Mouse (Mus musculus) liver, adult 2 months (tissue): ENCODE data around the gene Atp2c2. TPM values are rescaled to one million over a fixed set of nuclear protein-coding genes. Genes with fewer than 3 reads are reported as not detected.

Experiments
- DNase-seq: peaks from one replicate; pipeline ENCODE4 v3.0.0-alpha.2; 2011; ENCODE audit warnings: low read depth, low spot score; ENCODE audit errors: extremely low read depth
- H3K27ac ChIP-seq: fragments of 200-500 bp; replicated peaks from 2 replicates; pipeline ENCODE4 v1.5.1; 2012; ENCODE audit warnings: low read depth, mild to moderate bottlenecking, control low read depth, inconsistent platforms, low read length; ENCODE audit not compliant: insufficient read depth
- H3K27me3 ChIP-seq: fragments of 200-500 bp; 2 replicates; pipeline ENCODE4 v1.6.1; 2012; ENCODE audit warnings: mild to moderate bottlenecking, moderate library complexity, low read length, inconsistent platforms; ENCODE audit not compliant: control insufficient read depth, insufficient read depth
- H3K36me3 ChIP-seq: fragments of 200-500 bp; 2 replicates; pipeline ENCODE4 v1.6.1; 2012; ENCODE audit warnings: low read length, inconsistent platforms; ENCODE audit not compliant: control insufficient read depth, insufficient read depth
- H3K4me1 ChIP-seq: fragments of 200-500 bp; 2 replicates; pipeline ENCODE4 v1.6.1; 2011; ENCODE audit warnings: low read length; ENCODE audit not compliant: control insufficient read depth, insufficient read depth
- H3K4me3 ChIP-seq: fragments of 200-500 bp; 2 replicates; pipeline ENCODE4 v1.5.1; 2011; ENCODE audit warnings: low read depth, mild to moderate bottlenecking, control low read depth, low read length, moderate library complexity; ENCODE audit not compliant: insufficient read depth
- H3K79me2 ChIP-seq: fragments of 200-500 bp; 2 replicates; pipeline ENCODE4 v1.6.1; 2012; ENCODE audit warnings: inconsistent platforms, mild to moderate bottlenecking, low read length, moderate library complexity; ENCODE audit not compliant: control insufficient read depth, insufficient read depth
- H3K9ac ChIP-seq: fragments of 200-500 bp; 2 replicates; pipeline ENCODE4 v1.6.1; 2012; ENCODE audit warnings: low read depth, mild to moderate bottlenecking, control low read depth, inconsistent platforms, low read length
- CTCF ChIP-seq: fragments of 200-500 bp; IDR thresholded peaks from 2 replicates; pipeline ENCODE4 v1.5.1; 2011; ENCODE audit warnings: low read depth, low read length, control low read depth
- POLR2A ChIP-seq: fragments of 200-500 bp; IDR thresholded peaks from 2 replicates; pipeline ENCODE4 v1.6.1; 2011; ENCODE audit warnings: low read length, control low read depth; ENCODE audit not compliant: insufficient read depth; ENCODE audit errors: extremely low read depth
- WGBS: fragments of 180-500 bp; shearing (Covaris S2); methylation state at CpG from one replicate; pipeline ENCODE4 v1.1.7; 2018; 5-methylcytosine and 5-hydroxymethylcytosine counted together
- polyA plus RNA-seq: library from polyadenylated mRNA; depleted of rRNA; stranded (reverse); fragments of >200 nt; gene quantifications from 2 replicates; pipeline ENCODE4 v1.2.3, GENCODE M21; 2012; rRNA removed
- total RNA-seq: library from RNA; depleted of rRNA; stranded (reverse); fragments of >200 nt; gene quantifications from 2 replicates; pipeline ENCODE4 v1.2.3, GENCODE M21; 2014; rRNA removed

The Atp2c2 gene
- total and polyA plus RNA-seq, 2 experiments = not detected

DNA sequence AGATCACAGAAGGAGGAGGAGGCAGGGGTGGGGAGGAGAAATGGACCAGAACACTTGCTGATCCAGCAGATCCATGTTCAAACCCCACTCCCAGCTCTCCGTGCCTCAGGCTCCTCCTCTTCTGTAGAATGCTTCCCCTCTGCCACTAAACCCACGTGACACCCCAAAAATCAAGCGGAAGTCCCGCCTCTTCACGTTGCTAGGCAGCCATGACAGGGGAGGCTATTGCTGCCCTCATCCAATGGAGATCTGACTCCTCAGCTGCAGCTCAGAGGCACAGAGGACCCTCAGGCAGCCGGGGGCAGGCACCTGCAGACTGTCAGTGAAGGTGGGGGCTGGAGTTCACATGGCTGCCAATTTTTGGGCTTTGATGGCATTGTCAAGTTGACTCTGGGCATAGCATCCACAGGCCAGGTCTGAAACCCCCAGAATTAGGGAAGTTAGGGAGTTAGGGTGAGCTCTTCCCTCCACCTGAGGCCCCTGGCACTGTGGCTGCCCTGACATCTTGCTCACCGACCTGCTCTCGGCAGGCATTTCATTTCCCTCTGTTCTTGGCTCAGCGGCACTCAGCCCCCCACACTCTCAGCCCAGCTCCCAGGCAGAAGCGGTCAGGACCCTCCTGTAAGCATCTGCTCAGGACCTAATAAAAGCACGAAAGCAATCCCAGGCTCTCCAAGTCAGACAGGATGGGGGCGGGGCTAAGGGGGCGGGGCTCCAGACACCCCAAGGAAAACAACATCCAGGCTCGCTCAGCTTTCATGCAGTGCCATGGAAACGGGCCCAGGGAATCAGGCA is 98.6 kb downstream of the Atp2c2 start:
- H3K4me3 ChIP-seq = 0 out of 2 replicates have a peak overlapping the region, but pooled peaks have one; percentile 22
- no peak for DNase-seq
- no peaks in the 10 kb centered on the region; the same call in 1 of the 2 replicates for H3K4me1 ChIP-seq
- H3K36me3 ChIP-seq = no peaks in the 10 kb centered on the region
- H3K9ac ChIP-seq = 0 out of 2 replicates have a peak overlapping the region, but pooled peaks have one; percentile 5
- no peaks in the 10 kb centered on the region for H3K27me3 ChIP-seq
- WGBS = 28% methylated on average over 15 of the region's 15 CpGs
- H3K79me2 ChIP-seq = no peaks in the 10 kb centered on the region
- H3K27ac ChIP-seq = no peak overlapping the region
- no peak for TF ChIP-seq POLR2A
- TF ChIP-seq CTCF = no peak

- H3K4me1 ChIP-seq = no peaks in the 10 kb centered on the region; the same call in 1 of the 2 replicates
- no peak overlapping the region for H3K9ac ChIP-seq
- WGBS = 77% methylated on average over 2 of the region's 2 CpGs
- H3K79me2 ChIP-seq = no peaks in the 10 kb centered on the region
- TF ChIP-seq POLR2A = no peak
- no peak for TF ChIP-seq CTCF
- H3K27ac ChIP-seq = no peak overlapping the region
- no peak overlapping the region for H3K4me3 ChIP-seq
- H3K36me3 ChIP-seq = no peaks in the 10 kb centered on the region
- DNase-seq = no peak
- no peaks in the 10 kb centered on the region for H3K27me3 ChIP-seq
Measured at GRCm38 (mm10) chr8:119798965-119799264, 99.1 kb downstream of the Atp2c2 start.

GRCm38 (mm10) chr8:119801168-119801567 is 101.4 kb downstream of the Atp2c2 start:
- 44% methylated on average over 4 of the region's 4 CpGs for WGBS
- Histone ChIP-seq H3K4me3 (no peak overlapping the region), H3K36me3 (no peaks in the 10 kb centered on the region), H3K4me1 (no peaks in the 10 kb centered on the region; the same call in 1 of the 2 replicates), H3K27ac (no peak overlapping the region), H3K79me2 (no peaks in the 10 kb centered on the region), H3K9ac (no peak overlapping the region), H3K27me3 (no peaks in the 10 kb centered on the region)
- DNase-seq = no peak
- TF ChIP-seq CTCF = no peak
- no peak for TF ChIP-seq POLR2A

GRCm38 (mm10) chr8:119802592-119802991 is 102.8 kb downstream of the Atp2c2 start:
- Histone ChIP-seq H3K27me3 (no peaks in the 10 kb centered on the region), H3K36me3 (no peaks in the 10 kb centered on the region), H3K27ac (no peak overlapping the region), H3K4me1 (no peaks in the 10 kb centered on the region; the same call in 1 of the 2 replicates), H3K4me3 (no peak overlapping the region), H3K79me2 (no peaks in the 10 kb centered on the region), H3K9ac (no peak overlapping the region)
- no peak for DNase-seq
- TF ChIP-seq POLR2A = no peak
- TF ChIP-seq CTCF = peak; percentile 47; the same call in 1 of the 2 replicates
- 95% methylated on average over 1 of the region's 1 CpGs for WGBS

DNA sequence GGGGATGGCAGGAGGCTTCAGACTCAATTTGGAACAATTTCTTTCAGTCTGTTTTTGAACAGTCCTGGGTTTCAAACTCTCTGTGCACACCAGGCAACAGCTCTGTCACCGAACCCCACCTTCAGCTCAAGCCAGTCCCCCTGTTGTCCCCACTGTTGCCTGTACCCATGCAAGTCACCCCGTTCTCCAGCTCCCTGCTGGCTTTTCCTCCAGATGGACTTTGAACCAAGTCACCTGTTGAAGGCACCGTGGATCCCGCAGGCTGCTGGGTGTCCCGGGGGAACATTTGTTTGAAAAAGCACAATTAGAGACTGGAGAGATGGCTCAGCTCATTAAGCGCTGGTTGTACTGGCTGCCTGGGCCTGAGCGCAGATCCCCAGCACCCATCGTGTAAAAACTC is 105.5 kb downstream of the Atp2c2 start:
- DNase-seq = no peak
- Histone ChIP-seq H3K4me3 (no peak overlapping the region), H3K79me2 (no peaks in the 10 kb centered on the region), H3K9ac (no peak overlapping the region), H3K4me1 (no peaks in the 10 kb centered on the region), H3K27ac (no peak overlapping the region), H3K36me3 (no peaks in the 10 kb centered on the region), H3K27me3 (no peaks in the 10 kb centered on the region)
- TF ChIP-seq POLR2A = no peak
- TF ChIP-seq CTCF = no peak
- 45% methylated on average over 8 of the region's 8 CpGs for WGBS

- Histone ChIP-seq H3K27ac (no peak overlapping the region), H3K36me3 (no peaks in the 10 kb centered on the region), H3K9ac (no peak overlapping the region), H3K27me3 (no peaks in the 10 kb centered on the region), H3K4me3 (no peak overlapping the region), H3K4me1 (no peaks in the 10 kb centered on the region), H3K79me2 (no peaks in the 10 kb centered on the region)
- 72% methylated on average over 14 of the region's 14 CpGs for WGBS
- TF ChIP-seq POLR2A (no peak), CTCF (no peak)
- no peak for DNase-seq
Measured at GRCm38 (mm10) chr8:119806422-119807263, 106.8 kb downstream of the Atp2c2 start.

Other genes starting within 250 kb of the Atp2c2 start
- gene Slc38a8, start 198.3 kb upstream of the Atp2c2 start, total RNA-seq = not detected in 2 replicates
- not detected in 2 replicates for gene Slc38a8, start 198.3 kb upstream of the Atp2c2 start, polyA plus RNA-seq
- gene Mbtps1, start 141.3 kb upstream of the Atp2c2 start, total RNA-seq = 30.4 and 39.8 TPM in 2 replicates
- 30.1 and 31.9 TPM in 2 replicates for gene Mbtps1, start 141.3 kb upstream of the Atp2c2 start, polyA plus RNA-seq
- 7.8 and 8.6 TPM in 2 replicates for gene Hsdl1, start 124.8 kb upstream of the Atp2c2 start, total RNA-seq
- gene Hsdl1, start 124.8 kb upstream of the Atp2c2 start, polyA plus RNA-seq = 6.1 and 7.8 TPM in 2 replicates
- gene Dnaaf1, start 124.8 kb upstream of the Atp2c2 start, total RNA-seq = not detected in 2 replicates
- not detected in 2 replicates for gene Dnaaf1, start 124.8 kb upstream of the Atp2c2 start, polyA plus RNA-seq
- 0.83 and 1.2 TPM in 2 replicates for gene Taf1c, start 94.8 kb upstream of the Atp2c2 start, total RNA-seq
- gene Taf1c, start 94.8 kb upstream of the Atp2c2 start, polyA plus RNA-seq = 2.7 and 3.6 TPM in 2 replicates
- gene Adad2, start 87.3 kb upstream of the Atp2c2 start, total RNA-seq = not detected in 2 replicates
- gene Adad2, start 87.3 kb upstream of the Atp2c2 start, polyA plus RNA-seq = not detected in 2 replicates
- gene Kcng4, start 64.3 kb upstream of the Atp2c2 start, total RNA-seq = under 0.01 TPM in 1 of 2 replicates, not detected in the other
- 0.04 TPM in 1 of 2 replicates, not detected in the other for gene Kcng4, start 64.3 kb upstream of the Atp2c2 start, polyA plus RNA-seq
- gene Wfdc1, start 33.6 kb upstream of the Atp2c2 start, total RNA-seq = 6.6 and 8.4 TPM in 2 replicates
- gene Wfdc1, start 33.6 kb upstream of the Atp2c2 start, polyA plus RNA-seq = 11.8 and 16.2 TPM in 2 replicates
- 7.0 and 8.9 TPM in 2 replicates for gene Tldc1, start 78.4 kb downstream of the Atp2c2 start, total RNA-seq
- gene Tldc1, start 78.4 kb downstream of the Atp2c2 start, polyA plus RNA-seq = 6.9 and 7.3 TPM in 2 replicates
- gene Cotl1, start 140.5 kb downstream of the Atp2c2 start, total RNA-seq = 12.4 and 18.6 TPM in 2 replicates
- gene Cotl1, start 140.5 kb downstream of the Atp2c2 start, polyA plus RNA-seq = 26.7 and 40.3 TPM in 2 replicates
- gene Klhl36, start 162.3 kb downstream of the Atp2c2 start, total RNA-seq = 5.2 and 7.0 TPM in 2 replicates
- 11.3 and 12.2 TPM in 2 replicates for gene Klhl36, start 162.3 kb downstream of the Atp2c2 start, polyA plus RNA-seq
- 42.6 and 50.1 TPM in 2 replicates for gene Usp10, start 210.4 kb downstream of the Atp2c2 start, total RNA-seq
- 82.3 and 94.1 TPM in 2 replicates for gene Usp10, start 210.4 kb downstream of the Atp2c2 start, polyA plus RNA-seq
- gene Gm20388, start 210.8 kb downstream of the Atp2c2 start, total RNA-seq = 6.4 and 8.3 TPM in 2 replicates
- 19.9 TPM in 2 replicates for gene Gm20388, start 210.8 kb downstream of the Atp2c2 start, polyA plus RNA-seq